Mouse (Mus musculus): ENCODE results near the gene Tmem217.
"Not testable (repeated sequence)": the region's sequence is repeated elsewhere in the genome, so short reads cannot be mapped to it uniquely, and the experiment has no call there.

The Tmem217 gene

GRCm38 (mm10) chr17:29548994-29549393 is 3.2 kb downstream of the Tmem217 start:
- no peak for DNase-seq

- no peak for DNase-seq
Observed at GRCm38 (mm10) chr17:29548494-29548893, 3.7 kb downstream of the Tmem217 start.

- DNase-seq: no peak
Observed at GRCm38 (mm10) chr17:29545241-29545640, 6.9 kb downstream of the Tmem217 start.

GRCm38 (mm10) chr17:29544064-29544463 is 8.1 kb downstream of the Tmem217 start:
- no peak for DNase-seq

- peak; percentile 52 to 64 for DNase-seq
Observed at GRCm38 (mm10) chr17:29542831-29543690, 9.1 kb downstream of the Tmem217 start.

- DNase-seq: peak; percentile 87 to 92
Observed at GRCm38 (mm10) chr17:29541419-29541818, 10.8 kb downstream of the Tmem217 start.

GRCm38 (mm10) chr17:29540426-29540825 is 11.8 kb downstream of the Tmem217 start:
- DNase-seq: no peak

- DNase-seq: no peak
Observed at GRCm38 (mm10) chr17:29533866-29534265, 18.3 kb downstream of the Tmem217 start.

- peak in 1 of 2 experiments; percentile 27 for DNase-seq
Observed at GRCm38 (mm10) chr17:29531757-29532384, 20.3 kb downstream of the Tmem217 start.

- peak in 1 of 2 experiments; percentile 40 for DNase-seq
Observed at GRCm38 (mm10) chr17:29531278-29531677, 20.9 kb downstream of the Tmem217 start.

GRCm38 (mm10) chr17:29530508-29530907 is 21.7 kb downstream of the Tmem217 start:
- no peak for DNase-seq

- DNase-seq: peak; percentile 34 to 35
Observed at GRCm38 (mm10) chr17:29528568-29529187, 23.5 kb downstream of the Tmem217 start.

GRCm38 (mm10) chr17:29525613-29526012 is 26.6 kb downstream of the Tmem217 start:
- no peak for DNase-seq

GRCm38 (mm10) chr17:29519731-29520130 is 32.5 kb downstream of the Tmem217 start:
- no peak for DNase-seq

GRCm38 (mm10) chr17:29518665-29519064 is 33.5 kb downstream of the Tmem217 start:
- DNase-seq: not testable (repeated sequence)

GRCm38 (mm10) chr17:29514435-29514834 is 37.8 kb downstream of the Tmem217 start:
- peak; percentile 86 to 92 for DNase-seq

GRCm38 (mm10) chr17:29513044-29513730 is 39.0 kb downstream of the Tmem217 start:
- DNase-seq: peak; percentile 69 to 75

- DNase-seq: no peak
Observed at GRCm38 (mm10) chr17:29510691-29511090, 41.5 kb downstream of the Tmem217 start.

- no peak for DNase-seq
Observed at GRCm38 (mm10) chr17:29508927-29509608, 43.1 kb downstream of the Tmem217 start.

- DNase-seq: no peak
Observed at GRCm38 (mm10) chr17:29503700-29504099, 48.5 kb downstream of the Tmem217 start.

GRCm38 (mm10) chr17:29502669-29503665 is 49.2 kb downstream of the Tmem217 start:
- no peak for DNase-seq
